Mouse (Mus musculus) lung, adult 18-20 months (tissue): Measurements from ENCODE around the gene Dusp15.
A peak's percentile ranks its signal among the peaks of the same experiment; 100 is the strongest.

Source experiments
- DNase-seq, 2 experiments: peaks; one replicate each; pipeline ENCODE4 v3.0.0; 2022; ENCODE audit warnings: mixed read lengths in 2 of 2

Dusp15 gene

DNA sequence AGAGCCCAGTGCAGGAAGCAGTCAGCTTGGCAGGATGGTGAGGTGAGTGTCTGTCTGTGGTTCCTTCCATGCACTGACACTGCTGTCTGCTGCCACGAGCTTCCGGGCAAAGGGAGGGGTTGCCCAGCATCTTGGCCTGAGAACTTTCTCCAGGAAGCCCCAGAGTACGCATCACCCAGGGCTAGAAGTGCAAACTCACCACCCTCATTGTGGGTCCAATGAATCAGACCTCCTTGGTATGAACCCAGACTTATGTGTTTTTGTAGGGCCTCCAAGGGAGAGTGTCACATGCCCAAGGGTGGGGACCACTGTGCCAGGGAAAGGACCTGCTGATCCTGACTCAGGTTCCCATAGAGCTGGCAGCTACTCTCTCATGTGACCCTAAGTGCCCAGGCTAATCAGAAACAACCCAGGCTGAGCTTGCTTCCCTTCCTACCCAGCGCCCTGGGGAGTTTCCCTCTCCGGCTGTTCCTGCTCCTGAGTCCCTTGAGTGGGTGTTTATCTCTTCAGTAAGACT lies 47.3 kb downstream of the Dusp15 start:
- DNase-seq, result peak in 1 of 2 experiments; percentile 20

DNA sequence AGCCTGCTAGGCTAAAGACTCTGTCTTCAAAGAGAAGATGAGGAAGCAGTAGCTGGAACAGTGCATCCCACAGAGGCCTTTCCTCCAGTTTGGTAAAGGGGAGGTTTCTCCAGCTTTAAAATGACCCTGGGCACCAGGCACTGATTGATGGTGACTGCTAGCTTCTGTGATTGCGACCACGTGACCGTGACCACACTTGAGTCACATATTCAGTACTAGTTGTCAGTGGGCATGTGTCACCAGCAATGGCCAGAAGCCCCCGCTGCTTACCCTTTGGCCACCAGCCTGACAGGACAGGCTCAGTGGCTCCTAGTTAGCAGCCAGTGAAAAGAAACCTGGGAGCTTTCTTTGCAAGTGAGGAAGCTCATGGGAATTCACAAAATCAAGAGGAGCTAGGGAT lies 47.9 kb downstream of the Dusp15 start:
- peak; percentile 32 to 36 for DNase-seq

- no peak for DNase-seq
These were observed 48.8 kb downstream of the Dusp15 start for GRCm38 (mm10) chr2:152902658-152903057.

DNA sequence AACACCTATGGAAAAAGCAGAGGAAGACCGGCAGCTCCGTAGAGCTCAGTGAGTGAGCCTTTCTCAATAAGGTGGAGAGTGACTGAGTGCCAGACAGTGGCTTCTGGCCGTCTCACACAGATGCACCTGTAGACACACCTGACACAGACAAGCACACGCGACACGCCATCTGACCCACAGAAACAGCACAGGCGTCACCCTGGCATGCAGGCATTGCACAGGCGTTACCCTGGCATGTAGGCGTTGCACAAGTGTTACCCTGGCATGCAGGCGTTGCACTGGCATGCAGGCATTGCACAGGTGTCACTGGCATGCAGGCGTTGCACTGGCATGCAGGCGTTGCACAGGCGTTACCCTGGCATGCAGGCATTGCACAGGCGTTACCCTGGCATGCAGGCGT lies 50.2 kb downstream of the Dusp15 start:
- DNase-seq, result no peak

- DNase-seq, result no peak
These were observed 52.5 kb downstream of the Dusp15 start for GRCm38 (mm10) chr2:152899011-152899410.

DNA sequence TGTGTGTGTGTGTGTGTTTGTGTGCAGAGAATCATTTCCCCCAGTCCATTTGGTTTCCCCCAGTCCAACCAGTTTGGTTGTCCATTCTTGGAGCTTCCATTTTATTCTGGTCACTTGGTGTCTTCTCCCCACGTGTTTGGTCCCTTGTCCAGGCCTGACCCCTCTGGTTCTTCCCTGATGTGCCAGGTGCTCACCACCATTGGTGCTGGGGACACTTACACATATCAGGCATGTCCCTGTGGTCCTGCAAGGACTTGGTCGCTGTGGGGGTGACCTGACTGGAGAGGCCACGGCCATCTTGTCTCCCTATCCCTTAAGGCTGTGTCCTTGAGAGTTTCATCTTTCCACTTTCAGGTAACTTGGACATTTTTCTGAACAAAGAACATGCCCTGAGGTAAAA lies 54.6 kb downstream of the Dusp15 start:
- DNase-seq, result no peak

- DNase-seq, result no peak
These were observed 55.7 kb downstream of the Dusp15 start for GRCm38 (mm10) chr2:152895834-152896233.
